Mouse (Mus musculus) embryonic fibroblast, embryonic 13.5 days (primary cell): ENCODE results near the gene Gtf2f1.

Source experiments
- CTCF ChIP-seq: IDR thresholded peaks from 2 replicates; pipeline ENCODE4 v1.5.1; 2011; ENCODE audit warnings: mild to moderate bottlenecking, control low read depth, low read length, moderate library complexity, borderline replicate concordance; ENCODE audit not compliant: insufficient read depth
- POLR2A ChIP-seq: IDR thresholded peaks from 2 replicates; pipeline ENCODE4 v1.6.1; 2011; ENCODE audit warnings: low read depth, mild to moderate bottlenecking, control low read depth, low read length, moderate library complexity

- TF ChIP-seq CTCF = no peak
- TF ChIP-seq POLR2A = no peak
Observed at GRCm38 (mm10) chr17:56958667-56959066, 52.4 kb downstream of the Gtf2f1 start.
